Mouse (Mus musculus) heart, embryonic 12.5 days (tissue): Measurements from ENCODE around the gene Rab21. TPM values are rescaled to one million over a fixed set of nuclear protein-coding genes. Genes with fewer than 3 reads are reported as not detected.
"Not testable (repeated sequence)": the region's sequence is repeated elsewhere in the genome, so short reads cannot be mapped to it uniquely, and the experiment has no call there.

Experiments used
- ATAC-seq: fragments of 200-750 bp; cut with Nextera tagmentation; 2 replicates; pipeline ENCODE4 v1.8.0; 2017; ENCODE audit warnings: moderate TSS enrichment, moderate library complexity; ENCODE audit not compliant: insufficient number of reproducible peaks, low FRiP score
- H3K27ac ChIP-seq: fragments of 300-500 bp; sonication (generic); 2 replicates; pipeline ENCODE4 v1.5.1; 2016; ENCODE audit warnings: mild to moderate bottlenecking, moderate library complexity; ENCODE audit not compliant: poor library complexity, severe bottlenecking
- H3K27me3 ChIP-seq: fragments of 300-500 bp; sonication (generic); replicated peaks from 2 replicates; pipeline ENCODE4 v1.6.1; 2016; ENCODE audit warnings: mild to moderate bottlenecking, moderate library complexity
- H3K36me3 ChIP-seq: fragments of 300-500 bp; sonication (generic); 2 replicates; pipeline ENCODE4 v1.6.1; 2016; ENCODE audit warnings: mild to moderate bottlenecking, moderate library complexity
- H3K4me1 ChIP-seq: fragments of 300-500 bp; sonication (generic); replicated peaks from 2 replicates; pipeline ENCODE4 v1.6.1; 2016; ENCODE audit warnings: mild to moderate bottlenecking
- H3K4me2 ChIP-seq: fragments of 300-500 bp; sonication (generic); 2 replicates; pipeline ENCODE4 v1.6.1; 2016; ENCODE audit warnings: mild to moderate bottlenecking, moderate library complexity
- H3K4me3 ChIP-seq: fragments of 300-500 bp; sonication (generic); 2 replicates; pipeline ENCODE4 v1.5.1; 2016; ENCODE audit warnings: mild to moderate bottlenecking
- H3K9ac ChIP-seq: fragments of 300-500 bp; sonication (generic); 2 replicates; pipeline ENCODE4 v1.6.1; 2016; ENCODE audit warnings: mild to moderate bottlenecking, moderate library complexity
- H3K9me3 ChIP-seq: fragments of 300-500 bp; sonication (generic); replicated peaks from 2 replicates; pipeline ENCODE4 v1.6.1; 2016; ENCODE audit warnings: mild to moderate bottlenecking, moderate library complexity
- WGBS: fragments of 180-500 bp; shearing (Covaris S2); methylation state at CpG from one replicate; pipeline ENCODE4 v1.1.7; 2016; 5-methylcytosine and 5-hydroxymethylcytosine counted together
- polyA plus RNA-seq: library from polyadenylated mRNA; unstranded; fragments of >200 nt; fragmentation: Nextera tagmentation; extraction: Ambion mirVana; gene quantifications from 2 replicates; pipeline ENCODE4 v1.2.1, GENCODE M21; 2016

Rab21 gene
- polyA plus RNA-seq, 1 experiment from 2014 or later, result 6.0 TPM

DNA sequence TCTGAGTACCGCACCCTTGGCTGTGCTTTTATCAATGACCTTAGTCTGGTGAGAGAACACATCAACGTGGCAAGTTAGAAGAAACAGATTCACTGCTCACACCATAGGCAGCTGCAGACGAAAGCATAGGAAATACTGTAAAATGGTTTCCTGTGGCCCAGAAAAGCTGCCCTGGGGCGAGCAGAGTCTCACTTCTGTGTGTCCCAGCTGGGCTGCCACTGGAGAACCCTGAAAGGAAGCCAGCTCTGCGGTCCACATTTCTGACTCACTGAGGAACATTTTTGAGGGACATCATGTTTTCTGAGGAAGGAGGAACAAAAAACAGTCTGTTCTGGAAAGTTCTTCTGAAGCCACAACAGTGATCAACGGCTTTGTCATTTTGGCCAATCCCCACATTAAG lies 13.1 kb upstream of the Rab21 start:
- H3K27ac ChIP-seq, result no peak overlapping the region
- no peaks in the 10 kb centered on the region for H3K9me3 ChIP-seq
- 55% methylated on average over 6 of the region's 6 CpGs for WGBS
- no peaks in the 10 kb centered on the region for H3K36me3 ChIP-seq
- no peak overlapping the region for H3K4me3 ChIP-seq
- H3K9ac ChIP-seq, result no peak overlapping the region
- no peak overlapping the region for H3K4me2 ChIP-seq
- ATAC-seq, result no peak
- H3K4me1 ChIP-seq, result no peaks in the 10 kb centered on the region
- no peaks in the 10 kb centered on the region for H3K27me3 ChIP-seq

DNA sequence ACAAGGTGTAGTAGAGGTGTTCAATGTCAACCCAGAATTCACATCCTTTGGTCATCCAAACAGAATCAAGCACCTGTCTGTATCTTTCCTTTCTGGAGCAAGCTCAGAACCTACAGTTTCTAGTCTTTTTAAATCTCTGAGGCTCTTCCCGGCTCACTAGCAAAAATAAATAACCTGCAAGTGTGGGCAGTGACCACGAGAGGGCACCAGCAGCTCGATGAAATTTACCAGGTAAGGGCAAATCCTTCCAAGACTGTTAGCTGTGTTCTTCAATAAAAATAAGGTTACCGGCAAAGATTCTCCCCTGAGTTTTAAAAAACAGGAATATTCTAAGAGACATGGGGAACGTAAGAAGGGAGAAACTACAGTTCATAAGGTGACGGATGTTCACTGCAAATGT lies 7.9 kb upstream of the Rab21 start:
- Histone ChIP-seq H3K36me3 (no peaks in the 10 kb centered on the region), H3K9ac (no peak overlapping the region), H3K4me3 (no peak overlapping the region), H3K4me1 (no peaks in the 10 kb centered on the region), H3K27me3 (no peaks in the 10 kb centered on the region), H3K4me2 (no peak overlapping the region), H3K27ac (no peak overlapping the region), H3K9me3 (no peaks in the 10 kb centered on the region)
- WGBS, result 9% methylated on average over 6 of the region's 6 CpGs
- no peak for ATAC-seq

DNA sequence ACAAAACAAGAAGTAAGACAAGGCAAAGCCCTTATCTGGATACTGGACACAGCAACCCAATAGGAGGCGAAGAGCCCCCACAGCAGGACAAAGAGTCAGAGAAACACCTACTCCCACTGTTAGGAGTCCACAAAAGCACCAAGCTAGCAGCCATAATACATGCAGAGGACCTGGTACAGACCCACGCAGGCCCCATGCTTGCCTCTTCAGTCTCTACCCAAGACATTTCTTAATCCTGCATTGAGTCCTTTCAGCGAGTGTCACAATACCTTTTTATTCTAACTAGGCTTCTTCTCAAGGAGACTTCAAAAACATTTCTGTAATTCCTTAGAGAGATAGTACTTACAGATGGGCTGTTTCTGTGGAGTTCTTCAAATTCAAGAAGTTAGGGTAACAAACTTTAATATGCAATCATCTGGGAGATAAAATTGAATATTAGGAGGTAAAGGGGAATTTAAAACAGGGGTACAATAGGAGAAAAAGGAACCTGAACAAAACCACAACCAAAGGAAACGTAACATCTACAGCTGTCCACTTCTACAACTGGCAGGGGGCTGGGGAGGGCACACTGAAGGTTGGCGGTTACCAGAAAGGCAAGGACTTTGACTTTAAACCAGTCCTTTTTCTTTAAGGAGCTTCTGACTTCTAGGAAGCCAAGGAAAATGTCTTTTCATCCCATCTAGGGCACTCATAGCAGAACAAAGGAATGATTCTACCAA lies 6.1 kb upstream of the Rab21 start:
- no peak overlapping the region for H3K4me3 ChIP-seq

DNA sequence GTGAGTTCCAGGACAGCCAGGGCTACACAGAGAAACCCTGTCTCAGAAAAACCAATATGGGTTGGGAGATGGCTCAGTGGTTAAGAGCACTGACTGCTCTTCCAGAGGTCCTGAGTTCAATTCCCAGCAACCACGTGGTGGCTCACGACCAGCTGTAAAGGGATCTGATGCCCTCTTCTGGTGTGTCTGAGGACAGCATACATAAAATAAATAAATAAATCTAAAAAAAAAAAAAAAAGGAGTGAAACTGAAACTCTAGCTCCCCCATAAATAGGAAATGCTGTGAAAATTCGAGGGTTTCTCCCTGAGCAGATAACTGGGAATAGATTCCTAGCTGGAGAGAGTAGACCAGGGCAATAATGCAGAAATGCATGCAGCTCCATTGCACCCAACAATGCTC lies 3.0 kb upstream of the Rab21 start:
- H3K9me3 ChIP-seq, H3K9ac ChIP-seq, H3K27ac ChIP-seq, ATAC-seq, H3K4me3 ChIP-seq, H3K36me3 ChIP-seq, H3K4me2 ChIP-seq, H3K27me3 ChIP-seq: not testable (repeated sequence)
- H3K4me1 ChIP-seq, result peaks cover 12% of the 10 kb centered on the region
- 52% methylated on average over 3 of the region's 3 CpGs for WGBS

More for the DNA sequence above, 6.1 kb upstream of the Rab21 start:
- Histone ChIP-seq H3K4me2 (no peak overlapping the region), H3K4me1 (peaks cover 1% of the 10 kb centered on the region), H3K27ac (no peak overlapping the region), H3K9me3 (no peaks in the 10 kb centered on the region), H3K27me3 (no peaks in the 10 kb centered on the region), H3K36me3 (no peaks in the 10 kb centered on the region), H3K9ac (no peak overlapping the region)
- ATAC-seq, result no peak
- WGBS, result 70% methylated on average over 5 of the region's 5 CpGs

DNA sequence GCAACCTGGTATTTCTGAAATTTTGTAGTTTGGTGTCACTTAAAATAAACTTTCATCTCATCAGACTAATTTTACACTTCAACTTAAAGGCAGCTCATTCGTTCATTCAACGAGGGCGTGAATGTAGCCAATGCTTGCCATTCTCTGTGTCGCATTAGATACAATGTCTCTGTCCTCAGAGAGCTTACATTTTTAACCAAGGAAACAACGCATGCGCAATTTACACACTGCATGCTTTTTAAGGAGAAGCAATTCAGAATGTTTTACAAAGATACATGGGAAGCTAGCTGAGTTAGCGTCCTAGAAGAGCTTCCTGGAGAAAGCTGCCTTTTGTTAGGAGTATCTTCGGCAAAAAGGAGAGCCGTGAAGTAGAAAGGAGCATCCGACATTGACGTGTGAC lies 919 bp upstream of the Rab21 start:
- Histone ChIP-seq H3K36me3 (no peaks in the 10 kb centered on the region), H3K4me3 (peak overlapping the region; percentile 100), H3K9ac (no peak overlapping the region; the same call in 1 of the 2 replicates), H3K4me1 (peaks cover 31% of the 10 kb centered on the region), H3K27me3 (no peaks in the 10 kb centered on the region), H3K9me3 (no peaks in the 10 kb centered on the region), H3K4me2 (peak overlapping the region; percentile 70), H3K27ac (peak overlapping the region; percentile 98)
- 45% methylated on average over 11 of the region's 11 CpGs for WGBS
- ATAC-seq, result no peak

DNA sequence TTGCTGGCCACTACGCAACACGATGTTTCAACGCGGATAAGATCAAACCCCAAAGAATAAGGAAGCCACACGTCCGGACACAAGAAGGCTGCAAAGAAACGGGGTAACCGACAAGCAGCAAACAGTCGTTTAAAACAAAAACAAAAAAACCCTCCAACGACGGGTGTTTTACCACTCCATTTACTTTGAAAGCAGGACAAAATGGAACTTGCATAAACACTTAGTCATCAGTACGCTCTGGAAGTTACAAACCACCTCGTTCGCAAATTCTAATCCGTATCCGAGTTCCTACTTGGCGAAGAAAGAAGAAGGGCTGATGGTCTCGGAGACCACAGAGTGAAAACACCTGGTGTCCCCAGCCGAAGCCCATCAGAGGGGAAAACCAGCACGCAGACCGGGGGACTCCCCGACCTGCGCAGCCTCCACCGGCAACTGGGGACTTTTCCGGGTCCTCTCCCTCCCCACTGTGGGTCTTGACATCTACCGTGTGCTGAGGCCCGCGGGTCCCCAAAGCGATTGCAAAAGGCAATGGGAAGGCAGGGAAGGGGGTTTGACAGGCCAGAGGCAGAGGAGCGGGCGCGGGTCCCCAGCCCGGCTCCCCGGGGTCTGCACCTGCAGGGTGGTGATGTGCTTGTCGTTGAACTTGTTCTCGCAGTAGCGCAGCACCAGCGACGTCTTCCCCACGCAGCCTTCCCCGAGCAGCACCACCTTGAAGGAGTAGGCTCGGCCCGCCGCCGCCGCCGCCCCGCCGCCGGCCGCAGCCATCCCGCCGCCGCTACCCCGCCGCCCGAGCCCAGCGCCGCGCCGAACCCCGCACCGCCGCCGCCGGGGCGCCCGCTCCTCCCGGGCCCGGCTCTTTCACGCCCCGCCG lies 577 bp downstream of the Rab21 start:
- H3K4me3 ChIP-seq, result peak overlapping the region; percentile 100
- H3K4me1 ChIP-seq, result peaks cover 44% of the 10 kb centered on the region
- H3K27me3 ChIP-seq, result no peaks in the 10 kb centered on the region
- H3K9me3 ChIP-seq, result no peaks in the 10 kb centered on the region
- H3K4me2 ChIP-seq, result peak overlapping the region; percentile 70
- peak; percentile 69 for ATAC-seq
- no peaks in the 10 kb centered on the region for H3K36me3 ChIP-seq
- WGBS, result 3% methylated on average over 71 of the region's 73 CpGs
- H3K27ac ChIP-seq, result peak overlapping the region; percentile 98
- H3K9ac ChIP-seq, result peak overlapping the region; percentile 97

DNA sequence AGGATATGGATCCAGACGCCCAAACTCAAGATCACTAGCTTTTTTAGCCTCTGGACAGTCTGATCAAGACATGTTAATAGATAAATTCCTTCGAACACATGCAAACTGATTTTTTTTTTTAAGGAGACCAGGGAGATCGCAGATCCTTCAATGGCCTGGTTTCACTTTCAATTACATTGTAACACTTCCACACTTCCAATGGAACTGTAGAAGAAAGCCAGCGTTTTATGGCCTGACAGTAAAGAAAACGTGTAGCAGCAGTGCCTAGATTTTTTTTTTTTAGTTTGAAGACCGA lies 1.2 kb downstream of the Rab21 start:
- H3K4me2 ChIP-seq, result peak overlapping the region; percentile 70
- ATAC-seq, result no peak
- no peaks in the 10 kb centered on the region for H3K27me3 ChIP-seq
- WGBS, result 12% methylated on average over 6 of the region's 6 CpGs
- H3K4me1 ChIP-seq, result peaks cover 49% of the 10 kb centered on the region
- peak overlapping the region; percentile 97 for H3K9ac ChIP-seq
- H3K9me3 ChIP-seq, result no peaks in the 10 kb centered on the region
- no peaks in the 10 kb centered on the region for H3K36me3 ChIP-seq
- peak overlapping the region; percentile 100 for H3K4me3 ChIP-seq
- H3K27ac ChIP-seq, result no peak overlapping the region

DNA sequence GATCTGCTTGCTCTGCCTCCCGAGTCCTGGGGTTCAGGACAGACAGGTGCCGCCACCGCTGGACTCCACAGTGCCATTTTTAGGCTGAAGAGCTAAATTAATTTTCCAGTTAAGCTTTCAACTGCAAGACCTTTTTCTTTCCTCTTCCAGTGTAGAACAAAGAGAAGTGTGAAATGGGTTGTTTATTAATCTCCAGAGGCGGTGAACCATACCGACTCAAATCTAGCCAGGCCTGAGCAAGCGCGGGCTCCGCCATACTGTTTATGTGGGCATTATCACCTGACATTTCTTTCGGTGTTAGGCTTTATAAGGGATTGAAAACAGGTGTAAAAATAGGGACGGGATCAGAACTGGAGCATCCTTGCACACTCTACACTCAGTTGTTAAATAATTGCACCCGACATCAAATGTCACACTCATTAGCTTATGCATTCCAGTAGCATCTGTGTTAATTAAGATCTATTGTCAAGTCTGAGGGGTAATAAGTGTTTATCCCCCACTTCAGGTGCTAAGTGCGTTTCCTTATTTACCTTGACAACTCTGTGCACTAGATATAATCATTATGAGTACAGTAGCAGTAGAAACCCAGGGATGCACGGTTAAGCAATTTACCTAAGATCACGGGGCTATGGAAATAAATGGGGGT lies 1.6 kb downstream of the Rab21 start:
- peak overlapping the region; percentile 70 for H3K4me2 ChIP-seq
- H3K9me3 ChIP-seq, result no peaks in the 10 kb centered on the region
- peak overlapping the region; percentile 21; the same call in 1 of the 2 replicates for H3K27ac ChIP-seq
- ATAC-seq, result no peak
- H3K9ac ChIP-seq, result peak overlapping the region; percentile 97
- no peaks in the 10 kb centered on the region for H3K27me3 ChIP-seq
- peak overlapping the region; percentile 100 for H3K4me3 ChIP-seq
- H3K4me1 ChIP-seq, result peaks cover 50% of the 10 kb centered on the region
- WGBS, result 77% methylated on average over 14 of the region's 14 CpGs
- H3K36me3 ChIP-seq, result no peaks in the 10 kb centered on the region

DNA sequence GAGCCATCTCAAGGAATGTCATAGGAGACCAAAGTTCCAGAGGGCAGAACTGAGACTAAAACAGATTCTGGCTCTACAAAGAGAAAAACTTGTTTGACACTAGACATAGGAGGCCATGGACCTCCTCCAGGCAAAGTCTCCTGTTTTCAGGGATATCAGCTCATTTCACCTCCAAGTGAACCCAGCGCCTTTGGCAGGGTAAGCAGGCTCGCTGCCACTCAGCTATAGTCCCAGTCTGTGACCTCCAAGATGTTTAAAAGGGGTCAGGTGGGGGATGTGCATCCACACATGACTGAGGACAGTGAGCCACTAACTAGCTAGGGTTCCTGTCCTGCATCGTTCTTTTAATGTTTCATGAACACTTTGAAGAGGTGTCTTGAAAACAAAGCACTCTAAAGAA lies 2.7 kb downstream of the Rab21 start:
- H3K9ac ChIP-seq, result 0 out of 2 replicates have a peak overlapping the region, but pooled peaks have one; percentile 35
- peaks cover 54% of the 10 kb centered on the region for H3K4me1 ChIP-seq
- no peaks in the 10 kb centered on the region for H3K27me3 ChIP-seq
- peak overlapping the region; percentile 23 for H3K27ac ChIP-seq
- no peak overlapping the region for H3K4me3 ChIP-seq
- ATAC-seq, result no peak
- H3K9me3 ChIP-seq, result no peaks in the 10 kb centered on the region
- H3K36me3 ChIP-seq, result no peaks in the 10 kb centered on the region
- peak overlapping the region; percentile 70 for H3K4me2 ChIP-seq
- 27% methylated on average over 3 of the region's 3 CpGs for WGBS

DNA sequence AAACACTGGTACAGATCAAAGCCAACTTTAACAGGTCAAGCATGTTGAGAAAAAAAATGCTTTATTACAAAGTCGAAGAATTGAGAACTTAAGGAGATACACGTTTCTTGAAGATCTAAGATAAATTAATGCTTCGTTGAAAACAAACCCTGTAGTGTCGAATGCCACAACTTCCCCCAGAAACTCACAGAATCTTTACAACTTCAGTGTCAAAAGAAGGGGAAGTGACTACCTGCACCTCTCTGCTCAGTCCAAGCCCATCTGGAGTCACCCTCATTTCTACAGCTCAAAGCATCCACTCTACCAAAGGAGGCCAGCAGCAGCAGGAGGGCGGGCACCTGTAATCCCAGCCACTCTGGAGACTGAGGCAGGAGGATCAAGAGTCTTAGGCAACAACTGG lies 3.2 kb downstream of the Rab21 start:
- Histone ChIP-seq H3K4me1 (peaks cover 59% of the 10 kb centered on the region), H3K9me3 (no peaks in the 10 kb centered on the region), H3K4me2 (peak overlapping the region; percentile 70), H3K36me3 (no peaks in the 10 kb centered on the region), H3K4me3 (no peak overlapping the region), H3K9ac (0 out of 2 replicates have a peak overlapping the region, but pooled peaks have one; percentile 35), H3K27me3 (no peaks in the 10 kb centered on the region), H3K27ac (0 out of 2 replicates have a peak overlapping the region, but pooled peaks have one; percentile 23)
- no peak for ATAC-seq
- WGBS, result 83% methylated on average over 5 of the region's 5 CpGs
